ENCODE assay signal across 26 mouse cellular contexts in the genomic region with DNA sequence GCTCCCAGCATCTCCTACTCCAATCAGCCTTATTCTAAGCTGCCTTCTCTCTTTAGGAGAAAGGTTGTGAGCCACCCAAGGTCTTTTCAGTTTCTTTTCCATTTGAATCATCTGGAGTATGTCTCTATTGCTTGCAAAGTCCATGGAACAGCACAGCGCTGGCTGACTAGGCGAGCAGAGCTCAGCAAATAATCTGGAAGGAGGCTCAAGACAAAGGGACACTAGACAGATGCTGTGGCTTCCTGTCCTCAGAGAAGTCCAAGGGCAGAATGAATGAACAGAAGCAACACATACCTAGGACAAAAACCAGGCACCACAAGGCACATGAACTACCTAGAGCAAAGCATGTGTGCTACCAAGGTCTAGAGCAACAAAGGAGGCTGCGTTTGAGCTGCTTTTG.
"Had no signal": no experiment of that assay in that cellular context is flagged by ENCODE, and none has a peak within 500 bp of the region (broad histone marks: within the 10 kb centered on the region; RNA-seq: fewer than 3 reads in every experiment).

No protein-coding gene starts in this region.

- H3K9me3 ChIP-seq: embryonic facial prominence, embryonic 12.5 days; embryonic facial prominence, embryonic 15.5 days; forebrain, embryonic 10.5 days; forebrain, embryonic 12.5 days; forebrain, embryonic 13.5 days; forebrain, embryonic 15.5 days had no signal

- H3K36me3 ChIP-seq: embryonic facial prominence, embryonic 12.5 days; embryonic facial prominence, embryonic 15.5 days; forebrain, embryonic 10.5 days; forebrain, embryonic 12.5 days; forebrain, embryonic 15.5 days had no signal

- H3K27ac ChIP-seq: forebrain, embryonic 10.5 days; forebrain, embryonic 12.5 days; forebrain, embryonic 13.5 days; forebrain, embryonic 15.5 days; gastrocnemius, adult 2 months; heart, adult 2 months had no signal

- H3K4me1 ChIP-seq: forebrain, embryonic 10.5 days; forebrain, embryonic 12.5 days; forebrain, embryonic 13.5 days; forebrain, embryonic 15.5 days had no signal

- H3K4me2 ChIP-seq: embryonic facial prominence, embryonic 12.5 days; embryonic facial prominence, embryonic 15.5 days; forebrain, embryonic 12.5 days; forebrain, embryonic 13.5 days; forebrain, embryonic 15.5 days had no signal

- DNase-seq: cerebellum, adult 2 months; cerebellum, adult 8-10 months; cerebellum, adult 9-10 months; cerebellum, adult 9-11 months; cerebellum, postnatal 10 days; cerebellum, postnatal 14 days; cerebellum, postnatal 25 days; cerebellum, postnatal 36 days; embryo, embryonic 11 days; forebrain, postnatal 0 days; gastrocnemius, adult 2 months; gastrocnemius, postnatal 10 days; gastrocnemius, postnatal 14 days; gastrocnemius, postnatal 25 days; gastrocnemius, postnatal 36 days; heart, adult 18-20 months; heart, adult 2 months had no signal

- H3K9ac ChIP-seq: embryonic facial prominence, embryonic 12.5 days; embryonic facial prominence, embryonic 15.5 days; forebrain, embryonic 12.5 days; forebrain, embryonic 13.5 days; forebrain, embryonic 15.5 days; forebrain, postnatal 0 days had no signal

- H3K4me3 ChIP-seq: embryonic facial prominence, embryonic 12.5 days; embryonic facial prominence, embryonic 15.5 days; erythroblast, embryonic 14.5 days; forebrain, embryonic 10.5 days; forebrain, embryonic 12.5 days; forebrain, embryonic 13.5 days; forebrain, embryonic 15.5 days; gastrocnemius, adult 2 months; heart, adult 2 months had no signal

- H3K27me3 ChIP-seq: embryonic facial prominence, embryonic 12.5 days; embryonic facial prominence, embryonic 15.5 days; forebrain, embryonic 12.5 days; forebrain, embryonic 13.5 days; forebrain, embryonic 15.5 days had no signal

- ATAC-seq: forebrain, embryonic 13.5 days; forebrain, embryonic 14.5 days; forebrain, embryonic 15.5 days; forebrain, embryonic 16.5 days; forebrain, postnatal 0 days had no signal
